Mouse (Mus musculus) right cerebral cortex, postnatal 14 days (tissue): ENCODE data around the gene Slc33a1.

ENCODE experiments used
- DNase-seq: peaks from one replicate; pipeline ENCODE4 v3.0.0; 2022

The Slc33a1 gene

GRCm38 (mm10) chr3:63897177-63897576 is 67.4 kb downstream of the Slc33a1 start:
- DNase-seq = no peak

- no peak for DNase-seq
These were observed 68.3 kb downstream of the Slc33a1 start for GRCm38 (mm10) chr3:63896303-63896702.

- no peak for DNase-seq
These were observed 68.8 kb downstream of the Slc33a1 start for GRCm38 (mm10) chr3:63895786-63896185.

GRCm38 (mm10) chr3:63893677-63894076 is 70.9 kb downstream of the Slc33a1 start:
- no peak for DNase-seq

GRCm38 (mm10) chr3:63892154-63892553 is 72.4 kb downstream of the Slc33a1 start:
- DNase-seq = no peak
